28 mouse cellular contexts compared by ENCODE assay signal in the genomic region with DNA sequence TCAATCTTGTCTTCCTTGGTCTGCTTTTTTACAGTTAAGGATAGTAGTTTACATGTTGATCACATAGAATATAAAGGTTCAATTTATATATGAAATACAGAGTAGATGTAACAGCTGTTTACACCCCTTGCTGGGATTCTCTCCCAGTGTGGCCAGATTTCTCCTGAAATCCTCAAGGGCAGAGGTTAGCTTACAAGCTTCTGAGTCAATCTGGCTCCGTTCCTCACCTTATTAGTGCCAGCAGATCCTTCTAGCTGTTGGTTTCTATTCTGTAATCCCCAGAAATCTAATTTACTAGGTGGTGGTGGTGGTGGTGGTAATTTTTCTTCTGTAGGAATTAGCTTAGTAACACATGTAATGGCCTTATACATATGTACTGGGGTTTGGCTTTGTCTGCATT.
DNase-seq lines count a peak whose midpoint lies in the region; ATAC-seq and TF ChIP-seq lines count a peak whose summit lies in the region.
"Had no signal": no experiment of that assay in that cellular context is flagged by ENCODE, and none has a peak within 500 bp of the region (broad histone marks: within the 10 kb centered on the region; RNA-seq: fewer than 3 reads in every experiment).

No protein-coding gene starts in this region.

- H3K27ac ChIP-seq in liver, adult 2 months (replicated peaks; ENCODE audit: insufficient read depth, low read depth, low read length): no peak overlapping the region
- H3K27ac ChIP-seq in liver, postnatal 0 days (ENCODE audit: low read depth): no peak overlapping the region
- H3K27ac ChIP-seq: embryonic facial prominence, embryonic 12.5 days; embryonic facial prominence, embryonic 15.5 days; forebrain, embryonic 12.5 days; forebrain, embryonic 15.5 days; heart, embryonic 15.5 days; hindbrain, embryonic 10.5 days; hindbrain, embryonic 13.5 days; intestine, embryonic 15.5 days had no signal

- TF ChIP-seq CTCF in liver, adult 2 months (IDR thresholded peaks at IDR 0.05; ENCODE audit: low read depth, low read length): no peak
- no peak for TF ChIP-seq CTCF in liver, postnatal 0 days (IDR thresholded peaks at IDR 0.05; ENCODE audit: low read depth)

- H3K36me3 ChIP-seq in liver, adult 2 months (ENCODE audit: control insufficient read depth, insufficient read depth, low read length): no peaks in the 10 kb centered on the region
- H3K36me3 ChIP-seq in liver, postnatal 0 days (replicated peaks; ENCODE audit: insufficient read depth, low read length): no peaks in the 10 kb centered on the region
- H3K36me3 ChIP-seq: embryonic facial prominence, embryonic 12.5 days; embryonic facial prominence, embryonic 15.5 days; forebrain, embryonic 12.5 days; forebrain, embryonic 15.5 days; G1E; heart, embryonic 12.5 days; heart, embryonic 15.5 days; hindbrain, embryonic 10.5 days; hindbrain, embryonic 13.5 days; intestine, embryonic 15.5 days had no signal

- no peak overlapping the region for H3K9ac ChIP-seq in liver, adult 2 months (ENCODE audit: low read depth, low read length)
- H3K9ac ChIP-seq in liver, postnatal 0 days (replicated peaks): no peak overlapping the region
- H3K9ac ChIP-seq: embryonic facial prominence, embryonic 12.5 days; embryonic facial prominence, embryonic 15.5 days; forebrain, embryonic 12.5 days; forebrain, embryonic 15.5 days; heart, embryonic 12.5 days; heart, embryonic 15.5 days; hindbrain, embryonic 13.5 days; intestine, embryonic 15.5 days had no signal

- no peak for TF ChIP-seq EP300 in liver, postnatal 0 days (IDR thresholded peaks at IDR 0.05; ENCODE audit: low read depth)

- TF ChIP-seq POLR2A in liver, adult 2 months (IDR thresholded peaks at IDR 0.05; ENCODE audit: extremely low read depth, insufficient read depth, low read length): no peak

- peak; percentile 59 for DNase-seq in adrenal gland, adult 2 months
- no peak for DNase-seq in adrenal gland, postnatal 25 days
- peak; percentile 37 for DNase-seq in liver, adult 2 months (ENCODE audit: extremely low read depth, low read depth, low spot score)
- DNase-seq in liver, postnatal 0 days: no peak
- peak; percentile 7 to 39 for DNase-seq in adrenal gland, postnatal 36 days
- DNase-seq in retina, postnatal 1 day: no peak
- DNase-seq: B cell, adult 2 months; cerebellum, adult 11 months; cerebellum, adult 2 months; cerebellum, adult 9-11 months; cerebellum, postnatal 25 days; gastrocnemius, postnatal 25 days; heart, adult 18-20 months; heart, postnatal 10 days; heart, postnatal 36 days; kidney, adult 11 months had no signal

- no peaks in the 10 kb centered on the region for H3K27me3 ChIP-seq in liver, adult 2 months (ENCODE audit: control insufficient read depth, insufficient read depth, low read length)
- H3K27me3 ChIP-seq in liver, postnatal 0 days (ENCODE audit: insufficient read depth, low read length): no peaks in the 10 kb centered on the region
- H3K27me3 ChIP-seq: CH12.LX; embryonic facial prominence, embryonic 12.5 days; embryonic facial prominence, embryonic 15.5 days; forebrain, embryonic 12.5 days; forebrain, embryonic 15.5 days; heart, embryonic 12.5 days; heart, embryonic 15.5 days; hindbrain, embryonic 13.5 days; intestine, embryonic 15.5 days had no signal

- no peak overlapping the region for H3K4me3 ChIP-seq in liver, adult 2 months (ENCODE audit: insufficient read depth, low read depth, low read length)
- H3K4me3 ChIP-seq in liver, postnatal 0 days (ENCODE audit: low read depth, low read length): no peak overlapping the region
- H3K4me3 ChIP-seq: embryonic facial prominence, embryonic 12.5 days; embryonic facial prominence, embryonic 15.5 days; forebrain, embryonic 12.5 days; forebrain, embryonic 15.5 days; heart, embryonic 12.5 days; heart, embryonic 15.5 days; hindbrain, embryonic 10.5 days; hindbrain, embryonic 13.5 days; intestine, embryonic 15.5 days had no signal

- H3K9me3 ChIP-seq in liver, postnatal 0 days (ENCODE audit: low read length): no peaks in the 10 kb centered on the region
- H3K9me3 ChIP-seq: embryonic facial prominence, embryonic 12.5 days; embryonic facial prominence, embryonic 15.5 days; forebrain, embryonic 12.5 days; forebrain, embryonic 15.5 days; heart, embryonic 12.5 days; heart, embryonic 15.5 days; hindbrain, embryonic 10.5 days; hindbrain, embryonic 13.5 days; intestine, embryonic 15.5 days had no signal

- H3K4me2 ChIP-seq in liver, postnatal 0 days (ENCODE audit: low read depth, low read length): no peak overlapping the region
- H3K4me2 ChIP-seq: embryonic facial prominence, embryonic 12.5 days; embryonic facial prominence, embryonic 15.5 days; forebrain, embryonic 12.5 days; forebrain, embryonic 15.5 days; heart, embryonic 12.5 days; heart, embryonic 15.5 days; hindbrain, embryonic 13.5 days; intestine, embryonic 15.5 days had no signal

- no peaks in the 10 kb centered on the region; the same call in 1 of the 2 replicates for H3K79me2 ChIP-seq in liver, adult 2 months (ENCODE audit: control insufficient read depth, insufficient read depth, low read length)

- 47% methylated on average over 1 of the region's 1 CpGs for WGBS in liver, adult 2 months
- 82% methylated on average over 1 of the region's 1 CpGs for WGBS in liver, postnatal 0 days (ENCODE audit: insufficient replicate concordance)

- no peak for ATAC-seq in liver, postnatal 0 days
- ATAC-seq: forebrain, embryonic 15.5 days; hindbrain, embryonic 16.5 days; intestine, embryonic 15.5 days had no signal

- no peaks in the 10 kb centered on the region for H3K4me1 ChIP-seq in liver, adult 2 months (ENCODE audit: control insufficient read depth, insufficient read depth, low read length)
- H3K4me1 ChIP-seq in liver, postnatal 0 days (ENCODE audit: insufficient read depth): no peaks in the 10 kb centered on the region
- H3K4me1 ChIP-seq: embryonic facial prominence, embryonic 15.5 days; forebrain, embryonic 12.5 days; forebrain, embryonic 15.5 days; heart, embryonic 12.5 days; heart, embryonic 15.5 days; hindbrain, embryonic 10.5 days; intestine, embryonic 15.5 days had no signal

Comparison
In these comparisons a context has a peak if more than half of its experiments do, and no peak if none do; other contexts are left out.
1. DNase-seq: peak in adrenal gland, adult 2 months (single experiment), liver, adult 2 months (single experiment) and adrenal gland, postnatal 36 days (2 of 2); none in adrenal gland, postnatal 25 days (single experiment), liver, postnatal 0 days (single experiment) and retina, postnatal 1 day (single experiment).